Mouse (Mus musculus): ENCODE data around the gene Ypel5. TPM values are rescaled to one million over a fixed set of nuclear protein-coding genes. Genes with fewer than 3 reads are reported as not detected.
A peak's percentile ranks its signal among the peaks of the same experiment; 100 is the strongest.

The Ypel5 gene
- polyA plus RNA-seq, 1 experiment from 2014 or later = 53.9 TPM

DNA sequence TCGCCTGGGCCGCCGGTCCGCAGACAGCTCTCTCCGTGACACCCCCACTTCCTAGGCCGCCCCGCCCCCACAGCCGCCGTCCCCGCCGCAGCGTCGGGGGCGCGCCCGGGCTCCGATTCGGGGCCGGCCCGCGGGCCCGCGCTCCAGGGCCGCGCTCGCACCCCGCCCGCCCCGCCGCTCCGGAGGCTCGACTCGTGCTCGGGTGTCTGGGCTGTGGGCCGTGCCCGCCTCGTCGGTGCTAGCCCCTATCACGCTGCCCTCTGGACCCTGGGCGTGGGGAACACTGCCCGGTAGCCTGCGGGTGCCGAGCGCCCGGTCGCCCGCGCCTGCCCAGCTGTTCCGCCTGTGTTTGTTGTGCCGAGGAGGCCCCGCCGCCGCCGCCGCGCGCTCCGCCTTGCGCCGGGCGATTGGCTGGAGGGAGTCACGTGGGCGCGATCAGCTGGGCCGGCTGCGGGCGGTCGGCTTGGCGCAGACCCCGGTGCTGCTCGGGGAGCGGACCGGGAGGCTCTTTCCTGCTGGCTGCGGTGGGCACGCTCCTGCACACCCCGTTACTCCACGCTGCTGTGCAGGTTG, 973 bp downstream of the Ypel5 start:
- H3K36me3 ChIP-seq (ENCODE audit: control insufficient read depth, insufficient read depth, low read length) = peaks cover 5% of the 10 kb centered on the region; the same call in 1 of the 2 replicates
- 0% methylated on average over 11 of the region's 77 CpGs for WGBS
- peak overlapping the region; percentile 72 for H3K4me2 ChIP-seq (ENCODE audit: low read depth, low read length)

DNA sequence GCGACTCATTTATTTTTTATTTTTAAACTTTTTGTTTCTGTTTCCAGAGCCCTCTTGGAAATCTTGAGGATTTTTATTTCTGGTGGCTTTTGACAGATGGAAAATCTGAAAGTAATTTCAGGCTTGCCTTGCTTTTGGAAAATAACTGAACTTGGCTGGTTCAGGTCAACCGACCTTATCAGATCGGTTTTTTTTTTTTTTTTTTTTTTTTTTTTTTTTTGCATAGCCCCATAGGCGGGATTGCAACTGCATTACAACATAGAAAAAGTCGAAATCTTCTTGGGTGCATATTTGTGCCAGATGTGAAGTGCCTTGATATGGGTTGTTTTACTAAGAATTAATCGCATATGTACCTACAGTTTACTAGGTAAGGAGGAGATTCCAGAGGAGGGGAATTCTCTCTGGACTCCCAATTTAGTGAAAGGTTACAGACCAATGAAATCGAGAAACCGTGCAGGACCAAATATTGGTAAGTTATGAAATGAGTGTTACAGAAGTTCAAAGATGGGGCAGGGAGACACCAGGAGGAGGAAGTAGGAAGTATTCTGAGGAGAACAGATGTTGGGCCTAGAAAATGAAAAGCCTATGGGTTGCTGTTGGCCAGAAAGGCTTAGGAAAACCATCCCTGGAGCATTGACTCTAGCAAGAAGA, 1.7 kb downstream of the Ypel5 start:
- H3K4me3 ChIP-seq (ENCODE audit: low read depth, low read length) = peak overlapping the region; percentile 97
- no peak for ATAC-seq (ENCODE audit: low read depth)
- H3K4me2 ChIP-seq (ENCODE audit: low read depth, low read length) = peak overlapping the region; percentile 72
- H3K36me3 ChIP-seq (ENCODE audit: control insufficient read depth, insufficient read depth, low read length) = peaks cover 5% of the 10 kb centered on the region; the same call in 1 of the 2 replicates
- 10% methylated on average over 8 of the region's 8 CpGs for WGBS
- no peaks in the 10 kb centered on the region for H3K9me3 ChIP-seq (ENCODE audit: control insufficient read depth, low read length)
- no peak for DNase-seq (ENCODE audit: low spot score)
- H3K27ac ChIP-seq (replicated peaks; ENCODE audit: low read depth, low read length) = no peak overlapping the region; the same call in 1 of the 2 replicates
- H3K27me3 ChIP-seq (replicated peaks; ENCODE audit: control insufficient read depth, insufficient read depth, low read length) = no peaks in the 10 kb centered on the region
- peaks cover 12% of the 10 kb centered on the region for H3K4me1 ChIP-seq (ENCODE audit: control insufficient read depth, insufficient read depth, low read length)
- H3K9ac ChIP-seq (ENCODE audit: low read depth, low read length) = peak overlapping the region; percentile 88

More for the DNA sequence above, 973 bp downstream of the Ypel5 start:
- H3K4me3 ChIP-seq (ENCODE audit: low read depth, low read length) = peak overlapping the region; percentile 97
- H3K27me3 ChIP-seq (replicated peaks; ENCODE audit: control insufficient read depth, insufficient read depth, low read length) = no peaks in the 10 kb centered on the region
- H3K27ac ChIP-seq (replicated peaks; ENCODE audit: low read depth, low read length) = peak overlapping the region; percentile 98
- peaks cover 12% of the 10 kb centered on the region for H3K4me1 ChIP-seq (ENCODE audit: control insufficient read depth, insufficient read depth, low read length)
- DNase-seq (ENCODE audit: low spot score) = peak; percentile 94
- H3K9me3 ChIP-seq (ENCODE audit: control insufficient read depth, low read length) = no peaks in the 10 kb centered on the region
- H3K9ac ChIP-seq (ENCODE audit: low read depth, low read length) = peak overlapping the region; percentile 88
- peak; percentile 69 for ATAC-seq (ENCODE audit: low read depth)

DNA sequence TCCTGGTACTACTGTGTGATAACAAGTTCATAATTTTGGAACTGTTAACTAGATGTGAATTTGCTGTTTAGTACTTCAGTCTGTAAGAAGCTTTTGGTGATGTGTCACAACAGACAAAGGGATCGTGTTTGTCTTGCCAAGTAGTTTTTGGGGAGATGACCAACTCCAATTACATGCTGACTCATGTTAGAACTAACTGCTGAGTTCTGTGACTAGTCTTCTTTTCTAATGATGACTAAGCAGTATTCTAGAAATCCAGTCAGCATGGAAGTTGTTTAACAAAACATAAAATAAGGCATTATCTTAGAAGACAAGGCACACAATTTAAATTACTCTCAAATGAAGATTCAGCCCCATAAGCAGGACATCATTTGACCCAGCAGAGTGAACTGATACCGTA, 2.7 kb downstream of the Ypel5 start:
- Histone ChIP-seq H3K27ac (replicated peaks; ENCODE audit: low read depth, low read length) (no peak overlapping the region), H3K9ac (ENCODE audit: low read depth, low read length) (no peak overlapping the region), H3K36me3 (ENCODE audit: control insufficient read depth, insufficient read depth, low read length) (peaks cover 5% of the 10 kb centered on the region; the same call in 1 of the 2 replicates), H3K4me1 (ENCODE audit: control insufficient read depth, insufficient read depth, low read length) (peaks cover 12% of the 10 kb centered on the region), H3K4me2 (ENCODE audit: low read depth, low read length) (no peak overlapping the region), H3K27me3 (replicated peaks; ENCODE audit: control insufficient read depth, insufficient read depth, low read length) (no peaks in the 10 kb centered on the region), H3K4me3 (ENCODE audit: low read depth, low read length) (no peak overlapping the region), H3K9me3 (ENCODE audit: control insufficient read depth, low read length) (no peaks in the 10 kb centered on the region)
- DNase-seq (ENCODE audit: low spot score) (no peak), ATAC-seq (ENCODE audit: low read depth) (no peak)
- 83% methylated on average over 2 of the region's 2 CpGs for WGBS

GRCm38 (mm10) chr17:72844393-72844792, 8.1 kb downstream of the Ypel5 start:
- Histone ChIP-seq H3K9ac (ENCODE audit: low read depth, low read length) (no peak overlapping the region), H3K36me3 (ENCODE audit: control insufficient read depth, insufficient read depth, low read length) (peaks cover 23% of the 10 kb centered on the region), H3K4me2 (ENCODE audit: low read depth, low read length) (no peak overlapping the region), H3K27ac (replicated peaks; ENCODE audit: low read depth, low read length) (no peak overlapping the region), H3K4me3 (ENCODE audit: low read depth, low read length) (no peak overlapping the region), H3K9me3 (ENCODE audit: control insufficient read depth, low read length) (no peaks in the 10 kb centered on the region), H3K27me3 (replicated peaks; ENCODE audit: control insufficient read depth, insufficient read depth, low read length) (no peaks in the 10 kb centered on the region), H3K4me1 (ENCODE audit: control insufficient read depth, insufficient read depth, low read length) (no peaks in the 10 kb centered on the region)
- 96% methylated on average over 6 of the region's 6 CpGs for WGBS
- DNase-seq (ENCODE audit: low spot score) = no peak
- ATAC-seq (ENCODE audit: low read depth) = no peak

DNA sequence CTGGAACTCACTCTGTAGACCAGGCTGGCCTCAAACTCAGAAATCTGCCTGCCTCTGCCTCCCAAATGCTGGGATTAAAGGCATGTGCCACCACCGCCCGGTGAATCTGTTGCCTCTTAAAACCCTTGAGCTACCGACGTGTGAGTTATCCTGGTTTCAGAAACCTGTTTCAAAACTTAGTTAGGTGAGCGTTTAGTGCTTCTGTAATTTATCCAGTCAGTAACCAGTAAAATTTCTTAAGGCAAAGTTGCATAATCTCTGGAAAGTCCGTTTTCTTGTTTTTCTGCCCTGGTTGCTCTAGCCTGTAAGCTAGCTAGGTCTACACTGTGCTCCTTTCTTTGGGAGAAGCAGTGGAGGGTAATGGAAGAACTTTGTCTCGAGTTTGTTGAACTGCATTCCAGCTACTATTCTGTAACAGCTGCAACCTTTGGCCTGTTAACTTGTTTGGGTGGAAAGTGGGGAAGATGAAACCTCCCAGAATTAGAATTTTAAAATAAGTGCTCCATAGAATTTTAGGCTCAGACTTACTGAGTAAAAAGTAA, 8.8 kb downstream of the Ypel5 start:
- no peak for ATAC-seq (ENCODE audit: low read depth)
- H3K27me3 ChIP-seq (replicated peaks; ENCODE audit: control insufficient read depth, insufficient read depth, low read length) = no peaks in the 10 kb centered on the region
- H3K4me1 ChIP-seq (ENCODE audit: control insufficient read depth, insufficient read depth, low read length) = no peaks in the 10 kb centered on the region
- H3K36me3 ChIP-seq (ENCODE audit: control insufficient read depth, insufficient read depth, low read length) = peaks cover 18% of the 10 kb centered on the region
- WGBS = 80% methylated on average over 7 of the region's 7 CpGs
- DNase-seq (ENCODE audit: low spot score) = no peak
- H3K27ac ChIP-seq (replicated peaks; ENCODE audit: low read depth, low read length) = no peak overlapping the region
- no peaks in the 10 kb centered on the region for H3K9me3 ChIP-seq (ENCODE audit: control insufficient read depth, low read length)
- H3K4me3 ChIP-seq (ENCODE audit: low read depth, low read length) = no peak overlapping the region
- H3K4me2 ChIP-seq (ENCODE audit: low read depth, low read length) = no peak overlapping the region
- no peak overlapping the region for H3K9ac ChIP-seq (ENCODE audit: low read depth, low read length)

DNA sequence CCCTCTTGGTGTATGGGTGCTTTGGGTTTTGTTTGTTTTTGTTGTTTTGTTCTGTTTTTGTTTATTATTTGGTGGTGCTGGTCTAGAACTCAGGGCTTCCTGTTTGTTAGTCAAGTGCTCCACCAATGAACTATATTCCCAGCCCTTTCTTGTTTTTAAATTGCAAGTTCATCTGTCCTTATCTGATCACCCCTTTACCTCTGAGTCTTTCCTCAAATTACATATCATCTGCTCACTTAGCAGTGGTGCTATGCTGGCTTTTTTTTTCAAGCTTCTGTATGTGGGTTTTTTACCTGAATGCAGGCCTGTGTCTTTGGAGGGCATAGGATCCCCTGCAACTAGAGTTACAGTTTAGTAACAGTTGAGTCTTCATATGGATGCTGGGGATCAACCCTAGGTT, 9.3 kb downstream of the Ypel5 start:
- Histone ChIP-seq H3K36me3 (ENCODE audit: control insufficient read depth, insufficient read depth, low read length) (peaks cover 18% of the 10 kb centered on the region), H3K9ac (ENCODE audit: low read depth, low read length) (no peak overlapping the region), H3K9me3 (ENCODE audit: control insufficient read depth, low read length) (no peaks in the 10 kb centered on the region), H3K27ac (replicated peaks; ENCODE audit: low read depth, low read length) (no peak overlapping the region), H3K4me1 (ENCODE audit: control insufficient read depth, insufficient read depth, low read length) (no peaks in the 10 kb centered on the region), H3K27me3 (replicated peaks; ENCODE audit: control insufficient read depth, insufficient read depth, low read length) (no peaks in the 10 kb centered on the region), H3K4me3 (ENCODE audit: low read depth, low read length) (no peak overlapping the region), H3K4me2 (ENCODE audit: low read depth, low read length) (no peak overlapping the region)
- no peak for ATAC-seq (ENCODE audit: low read depth)
- no peak for DNase-seq (ENCODE audit: low spot score)

GRCm38 (mm10) chr17:72855298-72855697, 19.0 kb downstream of the Ypel5 start:
- H3K9me3 ChIP-seq (ENCODE audit: control insufficient read depth, low read length) = no peaks in the 10 kb centered on the region
- WGBS = 78% methylated on average over 1 of the region's 1 CpGs
- H3K9ac ChIP-seq (ENCODE audit: low read depth, low read length) = no peak overlapping the region
- no peaks in the 10 kb centered on the region for H3K27me3 ChIP-seq (replicated peaks; ENCODE audit: control insufficient read depth, insufficient read depth, low read length)
- H3K4me3 ChIP-seq (ENCODE audit: low read depth, low read length) = no peak overlapping the region
- peaks cover 14% of the 10 kb centered on the region; the same call in 1 of the 2 replicates for H3K36me3 ChIP-seq (ENCODE audit: control insufficient read depth, insufficient read depth, low read length)
- H3K4me1 ChIP-seq (ENCODE audit: control insufficient read depth, insufficient read depth, low read length) = no peaks in the 10 kb centered on the region
- no peak overlapping the region for H3K4me2 ChIP-seq (ENCODE audit: low read depth, low read length)
- no peak for ATAC-seq (ENCODE audit: low read depth)
- no peak overlapping the region for H3K27ac ChIP-seq (replicated peaks; ENCODE audit: low read depth, low read length)
- DNase-seq (ENCODE audit: low spot score) = no peak

- no peak overlapping the region for H3K9ac ChIP-seq (ENCODE audit: low read depth, low read length)
- no peaks in the 10 kb centered on the region for H3K27me3 ChIP-seq (replicated peaks; ENCODE audit: control insufficient read depth, insufficient read depth, low read length)
- 0 out of 2 replicates have a peak, but pooled peaks cover 5% of the 10 kb centered on the region for H3K36me3 ChIP-seq (ENCODE audit: control insufficient read depth, insufficient read depth, low read length)
- no peak overlapping the region for H3K4me2 ChIP-seq (ENCODE audit: low read depth, low read length)
- no peak overlapping the region for H3K4me3 ChIP-seq (ENCODE audit: low read depth, low read length)
- H3K4me1 ChIP-seq (ENCODE audit: control insufficient read depth, insufficient read depth, low read length) = no peaks in the 10 kb centered on the region
- ATAC-seq (ENCODE audit: low read depth) (peak; percentile 54; the same call in 1 of the 2 replicates), DNase-seq (ENCODE audit: low spot score) (peak; percentile 61)
- no peak overlapping the region for H3K27ac ChIP-seq (replicated peaks; ENCODE audit: low read depth, low read length)
- 50% methylated on average over 13 of the region's 13 CpGs for WGBS
- no peaks in the 10 kb centered on the region for H3K9me3 ChIP-seq (ENCODE audit: control insufficient read depth, low read length)
Observed at GRCm38 (mm10) chr17:72857677-72858633, 21.7 kb downstream of the Ypel5 start.

Measured in embryonic facial prominence, embryonic 14.5 days (tissue).